Mouse (Mus musculus): ENCODE measurements around the gene Dad1. TPM values are rescaled to one million over a fixed set of nuclear protein-coding genes. Genes with fewer than 3 reads are reported as not detected.

Gene Dad1
- polyA plus RNA-seq, 1 experiment from 2014 or later = 340 TPM

DNA sequence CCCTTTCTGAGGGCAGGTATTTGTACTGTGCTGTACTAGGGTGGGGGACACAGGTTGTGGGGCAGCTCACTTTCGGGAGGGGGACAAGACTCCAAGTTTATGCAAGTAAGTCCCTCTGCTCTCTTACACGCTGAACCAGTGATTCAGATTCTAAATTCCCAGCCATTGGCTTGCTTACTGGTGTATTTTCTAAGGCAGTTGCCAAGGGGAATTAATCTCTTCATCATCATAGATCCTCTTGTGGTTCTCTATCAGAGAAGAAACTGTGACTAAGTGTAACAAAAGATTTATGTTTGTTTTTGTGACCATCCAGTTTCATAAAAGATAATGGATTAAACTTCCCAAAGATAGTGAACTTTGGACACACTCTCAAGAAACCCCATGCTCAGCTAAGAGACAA is 40.2 kb downstream of the Dad1 start:
- Histone ChIP-seq H3K27me3 (no peaks in the 10 kb centered on the region), H3K27ac (no peak overlapping the region), H3K36me3 (no peaks in the 10 kb centered on the region), H3K9me3 (no peaks in the 10 kb centered on the region), H3K4me3 (no peak overlapping the region), H3K9ac (no peak overlapping the region), H3K4me1 (peaks cover 12% of the 10 kb centered on the region), H3K4me2 (no peak overlapping the region)
- 94% methylated on average over 2 of the region's 2 CpGs for WGBS
- ATAC-seq (ENCODE audit: insufficient number of reproducible peaks, insufficient read depth, low FRiP score, low TSS enrichment, low read depth) = no peak

- Histone ChIP-seq H3K4me2 (no peak overlapping the region), H3K4me3 (no peak overlapping the region), H3K27ac (no peak overlapping the region), H3K36me3 (no peaks in the 10 kb centered on the region), H3K4me1 (peaks cover 4% of the 10 kb centered on the region; the same call in 1 of the 2 replicates), H3K9ac (no peak overlapping the region), H3K9me3 (no peaks in the 10 kb centered on the region), H3K27me3 (no peaks in the 10 kb centered on the region)
- WGBS = 84% methylated on average over 5 of the region's 5 CpGs
- no peak for ATAC-seq (ENCODE audit: insufficient number of reproducible peaks, insufficient read depth, low FRiP score, low TSS enrichment, low read depth)
Measured at GRCm38 (mm10) chr14:54211755-54212154, 42.1 kb downstream of the Dad1 start.

GRCm38 (mm10) chr14:54211199-54211598 is 42.7 kb downstream of the Dad1 start:
- H3K4me3 ChIP-seq = no peak overlapping the region
- H3K4me2 ChIP-seq = no peak overlapping the region
- WGBS = 92% methylated on average over 8 of the region's 8 CpGs
- H3K27me3 ChIP-seq = no peaks in the 10 kb centered on the region
- H3K9ac ChIP-seq = no peak overlapping the region
- H3K4me1 ChIP-seq = peaks cover 4% of the 10 kb centered on the region; the same call in 1 of the 2 replicates
- no peaks in the 10 kb centered on the region for H3K36me3 ChIP-seq
- H3K27ac ChIP-seq = no peak overlapping the region
- no peak for ATAC-seq (ENCODE audit: insufficient number of reproducible peaks, insufficient read depth, low FRiP score, low TSS enrichment, low read depth)
- no peaks in the 10 kb centered on the region for H3K9me3 ChIP-seq

DNA sequence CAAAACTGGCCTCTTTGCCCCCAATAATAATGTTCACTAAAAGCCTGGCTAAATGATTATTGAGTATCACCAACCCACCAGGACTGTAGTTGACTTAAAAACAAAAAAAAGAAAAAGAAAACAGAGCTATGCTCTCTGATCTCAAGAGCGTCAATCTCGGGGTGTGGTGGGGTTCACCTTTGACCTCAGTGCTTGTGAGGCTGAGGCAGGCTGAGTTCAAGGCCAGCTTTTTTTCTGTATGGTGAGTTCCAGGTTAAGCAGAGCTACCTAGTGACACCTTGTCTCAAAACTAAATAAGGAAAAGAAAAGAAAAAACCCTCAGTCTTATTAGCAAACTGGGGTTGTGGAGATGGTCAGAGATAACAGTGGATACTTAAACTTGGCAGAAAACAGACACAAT is 43.5 kb downstream of the Dad1 start:
- H3K4me1 ChIP-seq = peaks cover 4% of the 10 kb centered on the region; the same call in 1 of the 2 replicates
- H3K27ac ChIP-seq = no peak overlapping the region
- no peak for ATAC-seq (ENCODE audit: insufficient number of reproducible peaks, insufficient read depth, low FRiP score, low TSS enrichment, low read depth)
- no peak overlapping the region for H3K4me3 ChIP-seq
- H3K27me3 ChIP-seq = no peaks in the 10 kb centered on the region
- no peak overlapping the region for H3K9ac ChIP-seq
- H3K9me3 ChIP-seq = no peaks in the 10 kb centered on the region
- no peak overlapping the region for H3K4me2 ChIP-seq
- WGBS = 92% methylated on average over 2 of the region's 2 CpGs
- H3K36me3 ChIP-seq = no peaks in the 10 kb centered on the region

GRCm38 (mm10) chr14:54209932-54210331 is 44.0 kb downstream of the Dad1 start:
- no peak overlapping the region for H3K4me3 ChIP-seq
- no peak overlapping the region for H3K27ac ChIP-seq
- ATAC-seq (ENCODE audit: insufficient number of reproducible peaks, insufficient read depth, low FRiP score, low TSS enrichment, low read depth) = no peak
- no peak overlapping the region for H3K4me2 ChIP-seq
- no peak overlapping the region for H3K9ac ChIP-seq
- peaks cover 3% of the 10 kb centered on the region; the same call in 1 of the 2 replicates for H3K4me1 ChIP-seq
- H3K36me3 ChIP-seq = no peaks in the 10 kb centered on the region
- WGBS = 74% methylated on average over 5 of the region's 5 CpGs
- H3K27me3 ChIP-seq = no peaks in the 10 kb centered on the region
- H3K9me3 ChIP-seq = no peaks in the 10 kb centered on the region

GRCm38 (mm10) chr14:54208741-54209140 is 45.2 kb downstream of the Dad1 start:
- Histone ChIP-seq H3K27ac (no peak overlapping the region), H3K27me3 (no peaks in the 10 kb centered on the region), H3K4me3 (no peak overlapping the region), H3K9me3 (no peaks in the 10 kb centered on the region), H3K4me2 (no peak overlapping the region), H3K9ac (no peak overlapping the region), H3K36me3 (no peaks in the 10 kb centered on the region), H3K4me1 (no peaks in the 10 kb centered on the region)
- 64% methylated on average over 6 of the region's 6 CpGs for WGBS
- ATAC-seq (ENCODE audit: insufficient number of reproducible peaks, insufficient read depth, low FRiP score, low TSS enrichment, low read depth) = no peak

DNA sequence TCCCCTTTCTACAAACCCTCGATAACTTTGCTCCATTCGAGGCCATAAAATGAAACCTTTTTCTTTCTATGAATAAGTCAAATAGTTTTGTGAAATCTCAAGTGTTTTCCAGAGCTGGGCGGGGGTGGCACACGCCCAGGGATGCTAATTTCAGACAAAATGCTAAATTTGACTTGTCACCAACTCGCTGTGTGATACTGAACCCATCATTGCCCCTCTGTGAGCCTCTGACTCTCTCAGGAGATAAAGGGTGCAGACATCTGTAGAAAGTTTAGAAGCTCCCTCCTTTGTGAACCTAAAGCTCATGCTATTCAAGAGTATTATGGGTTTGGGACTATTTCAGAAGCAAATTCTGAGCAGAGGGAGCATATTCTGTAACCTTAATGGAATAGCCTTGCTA is 46.0 kb downstream of the Dad1 start:
- H3K9me3 ChIP-seq = no peaks in the 10 kb centered on the region
- 79% methylated on average over 5 of the region's 5 CpGs for WGBS
- no peak for ATAC-seq (ENCODE audit: insufficient number of reproducible peaks, insufficient read depth, low FRiP score, low TSS enrichment, low read depth)
- H3K4me3 ChIP-seq = no peak overlapping the region
- H3K9ac ChIP-seq = no peak overlapping the region
- H3K4me2 ChIP-seq = no peak overlapping the region
- no peaks in the 10 kb centered on the region for H3K36me3 ChIP-seq
- no peaks in the 10 kb centered on the region for H3K4me1 ChIP-seq
- H3K27me3 ChIP-seq = no peaks in the 10 kb centered on the region
- no peak overlapping the region for H3K27ac ChIP-seq

- no peak overlapping the region for H3K4me3 ChIP-seq
- H3K27ac ChIP-seq = no peak overlapping the region
- H3K36me3 ChIP-seq = no peaks in the 10 kb centered on the region
- 78% methylated on average over 15 of the region's 15 CpGs for WGBS
- no peaks in the 10 kb centered on the region for H3K27me3 ChIP-seq
- no peaks in the 10 kb centered on the region for H3K9me3 ChIP-seq
- H3K4me1 ChIP-seq = no peaks in the 10 kb centered on the region
- ATAC-seq (ENCODE audit: insufficient number of reproducible peaks, insufficient read depth, low FRiP score, low TSS enrichment, low read depth) = no peak
- no peak overlapping the region for H3K4me2 ChIP-seq
- H3K9ac ChIP-seq = no peak overlapping the region
Measured at GRCm38 (mm10) chr14:54206750-54207550, 47.0 kb downstream of the Dad1 start.

DNA sequence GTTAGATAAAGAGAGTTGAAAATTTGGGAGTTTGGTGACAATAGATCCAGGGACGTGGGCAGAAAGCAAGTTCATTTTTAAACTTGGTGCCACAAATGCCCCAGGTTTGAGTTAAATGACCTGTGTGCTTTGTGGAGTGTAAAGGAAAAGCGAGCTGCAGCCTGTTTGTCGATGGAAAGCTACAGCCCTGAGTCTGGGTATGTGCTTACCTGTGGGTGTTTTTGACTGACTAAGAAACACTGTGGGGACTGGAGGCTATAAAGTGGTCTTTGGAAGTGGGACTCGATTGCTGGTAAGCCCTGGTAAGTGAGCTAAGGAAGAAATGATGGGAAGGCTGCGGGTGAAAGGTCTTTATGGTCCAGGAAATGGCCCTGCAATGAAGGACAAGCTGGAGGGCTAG is 47.6 kb downstream of the Dad1 start:
- Histone ChIP-seq H3K4me3 (no peak overlapping the region), H3K9ac (no peak overlapping the region), H3K36me3 (no peaks in the 10 kb centered on the region), H3K9me3 (no peaks in the 10 kb centered on the region), H3K27me3 (no peaks in the 10 kb centered on the region), H3K4me2 (no peak overlapping the region), H3K27ac (no peak overlapping the region), H3K4me1 (no peaks in the 10 kb centered on the region)
- ATAC-seq (ENCODE audit: insufficient number of reproducible peaks, insufficient read depth, low FRiP score, low TSS enrichment, low read depth) = no peak
- 81% methylated on average over 5 of the region's 5 CpGs for WGBS

GRCm38 (mm10) chr14:54205904-54206303 is 48.0 kb downstream of the Dad1 start:
- H3K4me3 ChIP-seq = no peak overlapping the region
- no peak overlapping the region for H3K4me2 ChIP-seq
- H3K9ac ChIP-seq = no peak overlapping the region
- no peak for ATAC-seq (ENCODE audit: insufficient number of reproducible peaks, insufficient read depth, low FRiP score, low TSS enrichment, low read depth)
- no peaks in the 10 kb centered on the region for H3K4me1 ChIP-seq
- 46% methylated on average over 6 of the region's 6 CpGs for WGBS
- H3K27me3 ChIP-seq = no peaks in the 10 kb centered on the region
- no peaks in the 10 kb centered on the region for H3K9me3 ChIP-seq
- no peak overlapping the region for H3K27ac ChIP-seq
- H3K36me3 ChIP-seq = no peaks in the 10 kb centered on the region

DNA sequence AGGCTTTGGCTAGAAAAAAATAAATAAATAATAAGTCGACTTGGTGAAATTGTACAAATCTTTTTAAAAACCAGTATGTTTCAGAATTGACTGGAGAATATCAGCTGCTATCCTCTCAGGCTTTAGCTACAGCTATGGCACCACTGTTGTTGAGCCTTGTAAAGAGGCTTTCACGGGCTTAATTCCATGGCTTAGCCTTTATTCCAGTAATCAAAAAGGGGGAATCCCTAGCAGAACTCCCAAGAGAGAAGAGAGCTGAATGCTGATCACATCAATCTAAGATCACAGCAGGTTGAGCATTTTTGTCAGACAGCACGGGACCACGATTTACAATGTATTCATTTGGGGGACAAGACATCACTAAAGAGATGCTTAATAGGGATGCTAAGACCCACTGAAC is 49.1 kb downstream of the Dad1 start:
- Histone ChIP-seq H3K36me3 (no peaks in the 10 kb centered on the region), H3K4me3 (no peak overlapping the region), H3K4me1 (no peaks in the 10 kb centered on the region), H3K27ac (no peak overlapping the region), H3K27me3 (no peaks in the 10 kb centered on the region), H3K4me2 (no peak overlapping the region), H3K9me3 (no peaks in the 10 kb centered on the region), H3K9ac (no peak overlapping the region)
- no peak for ATAC-seq (ENCODE audit: insufficient number of reproducible peaks, insufficient read depth, low FRiP score, low TSS enrichment, low read depth)
- WGBS = 74% methylated on average over 4 of the region's 4 CpGs

GRCm38 (mm10) chr14:54204311-54204710 is 49.6 kb downstream of the Dad1 start:
- no peak overlapping the region for H3K27ac ChIP-seq
- no peak overlapping the region for H3K4me2 ChIP-seq
- no peaks in the 10 kb centered on the region for H3K36me3 ChIP-seq
- no peaks in the 10 kb centered on the region for H3K27me3 ChIP-seq
- no peak overlapping the region for H3K9ac ChIP-seq
- WGBS = 84% methylated on average over 8 of the region's 8 CpGs
- H3K4me3 ChIP-seq = no peak overlapping the region
- ATAC-seq (ENCODE audit: insufficient number of reproducible peaks, insufficient read depth, low FRiP score, low TSS enrichment, low read depth) = no peak
- H3K9me3 ChIP-seq = no peaks in the 10 kb centered on the region
- no peaks in the 10 kb centered on the region for H3K4me1 ChIP-seq

Measured in embryonic facial prominence, embryonic 13.5 days (tissue).